In the genomic region with DNA sequence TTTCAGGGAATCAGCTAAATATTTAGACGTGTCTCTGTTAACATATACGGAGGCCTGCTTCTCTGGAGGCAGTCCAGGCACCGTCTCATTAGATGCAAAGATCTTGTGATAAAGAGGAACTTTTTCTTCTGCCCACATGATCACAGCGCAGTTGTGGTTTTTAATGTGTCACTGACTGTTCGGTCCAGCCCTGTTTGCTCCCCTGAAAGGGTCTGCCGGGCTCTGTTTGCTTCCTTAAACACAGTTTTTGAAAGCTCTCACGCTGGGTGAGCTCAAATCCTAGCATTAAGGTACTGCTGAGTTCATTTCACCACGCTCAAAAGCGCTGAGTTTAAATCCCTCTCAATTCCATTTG, we compare ENCODE assay signal across 8 mouse cellular contexts. TPM values are rescaled to one million over a fixed set of nuclear protein-coding genes. Genes with fewer than 3 reads are reported as not detected.
DNase-seq lines count a peak whose midpoint lies in the region; ATAC-seq lines count a peak whose summit lies in the region.

No protein-coding gene starts in this region.

- peak overlapping the region; percentile 3; the same call in 1 of the 2 replicates for H3K27ac ChIP-seq in kidney, embryonic 16.5 days (ENCODE audit: low read length)
- peak overlapping the region; percentile 28; the same call in 1 of the 2 replicates for H3K27ac ChIP-seq in embryonic facial prominence, embryonic 14.5 days (replicated peaks; ENCODE audit: low read depth, low read length)
- no peak overlapping the region for H3K27ac ChIP-seq in limb, embryonic 12.5 days

- no peak overlapping the region for H3K4me3 ChIP-seq in kidney, embryonic 16.5 days (ENCODE audit: low read length)
- H3K4me3 ChIP-seq in embryonic facial prominence, embryonic 14.5 days (ENCODE audit: low read depth, low read length), result no peak overlapping the region
- H3K4me3 ChIP-seq in limb, embryonic 12.5 days (replicated peaks), result no peak overlapping the region

- no peaks in the 10 kb centered on the region for H3K27me3 ChIP-seq in kidney, embryonic 16.5 days (ENCODE audit: insufficient read depth, low read length)
- H3K27me3 ChIP-seq in embryonic facial prominence, embryonic 14.5 days (replicated peaks; ENCODE audit: control insufficient read depth, insufficient read depth, low read length), result no peaks in the 10 kb centered on the region
- H3K27me3 ChIP-seq in limb, embryonic 12.5 days, result no peaks in the 10 kb centered on the region

- peaks cover 33% of the 10 kb centered on the region for H3K4me1 ChIP-seq in kidney, embryonic 16.5 days (ENCODE audit: insufficient read depth, low read length)
- peaks cover 15% of the 10 kb centered on the region for H3K4me1 ChIP-seq in embryonic facial prominence, embryonic 14.5 days (ENCODE audit: control insufficient read depth, insufficient read depth, low read length)
- H3K4me1 ChIP-seq in limb, embryonic 12.5 days (replicated peaks), result peaks cover 42% of the 10 kb centered on the region

- H3K36me3 ChIP-seq in kidney, embryonic 16.5 days (ENCODE audit: insufficient read depth, low read length), result no peaks in the 10 kb centered on the region
- H3K36me3 ChIP-seq in embryonic facial prominence, embryonic 14.5 days (ENCODE audit: control insufficient read depth, insufficient read depth, low read length), result no peaks in the 10 kb centered on the region
- H3K36me3 ChIP-seq in limb, embryonic 12.5 days, result no peaks in the 10 kb centered on the region

- DNase-seq in kidney, adult 11 months, result no peak
- peak; percentile 73 for DNase-seq in embryonic facial prominence, embryonic 14.5 days (ENCODE audit: low spot score)
- DNase-seq in naive thymus-derived CD4-positive, alpha-beta T cell, adult 2 months (ENCODE audit: low read depth), result peak; percentile 12
- no peak for DNase-seq in T-cell, adult 2 months (ENCODE audit: low spot score)
- DNase-seq in adrenal gland, adult 18-20 months (ENCODE audit: low spot score in 2 of 2), result no peak
- DNase-seq in gastrocnemius, adult 18-20 months (ENCODE audit: low spot score), result no peak

- 0 out of 2 replicates have a peak overlapping the region, but pooled peaks have one; percentile 24 for H3K9ac ChIP-seq in kidney, embryonic 16.5 days (replicated peaks; ENCODE audit: low read length)
- no peak overlapping the region for H3K9ac ChIP-seq in embryonic facial prominence, embryonic 14.5 days (ENCODE audit: low read depth, low read length)
- H3K9ac ChIP-seq in limb, embryonic 12.5 days (replicated peaks), result no peak overlapping the region

- no peaks in the 10 kb centered on the region for H3K9me3 ChIP-seq in kidney, embryonic 16.5 days (ENCODE audit: low read length)
- H3K9me3 ChIP-seq in embryonic facial prominence, embryonic 14.5 days (ENCODE audit: control insufficient read depth, low read length), result no peaks in the 10 kb centered on the region
- no peaks in the 10 kb centered on the region for H3K9me3 ChIP-seq in limb, embryonic 12.5 days

- H3K4me2 ChIP-seq in kidney, embryonic 16.5 days (replicated peaks; ENCODE audit: low read depth, low read length), result no peak overlapping the region
- peak overlapping the region; percentile 47 for H3K4me2 ChIP-seq in embryonic facial prominence, embryonic 14.5 days (ENCODE audit: low read depth, low read length)
- H3K4me2 ChIP-seq in limb, embryonic 12.5 days, result peak overlapping the region; percentile 31; the same call in 1 of the 2 replicates

- no peak for ATAC-seq in kidney, embryonic 16.5 days (ENCODE audit: low FRiP score, low TSS enrichment)
- ATAC-seq in embryonic facial prominence, embryonic 14.5 days (ENCODE audit: low read depth), result no peak
- ATAC-seq in limb, embryonic 12.5 days (ENCODE audit: insufficient number of reproducible peaks, insufficient read depth, low FRiP score, low TSS enrichment, low read depth), result no peak

- WGBS in kidney, embryonic 16.5 days, result 23% methylated on average over 9 of the region's 9 CpGs
- WGBS in embryonic facial prominence, embryonic 14.5 days, result 8% methylated on average over 9 of the region's 9 CpGs
- 13% methylated on average over 9 of the region's 9 CpGs for WGBS in limb, embryonic 12.5 days

RNA-seq across cellular contexts. Expression of gene Cdk15, which starts 59.3 kb away (rescaled TPM):
- 0.76 and 1.4 TPM in 2 replicates for polyA plus RNA-seq in kidney, embryonic 16.5 days (2015; fragmentation: Nextera tagmentation; extraction: Ambion mirVana)
- 1.3 and 1.4 TPM in 2 replicates for polyA plus RNA-seq in embryonic facial prominence, embryonic 14.5 days (2014; fragmentation: Nextera tagmentation; extraction: Ambion mirVana)
- 0.38 TPM in 1 of 2 replicates, not detected in the other for polyA plus RNA-seq in limb, embryonic 12.5 days (2016; fragmentation: Nextera tagmentation; extraction: Ambion mirVana)
- total RNA-seq in adrenal gland, adult 18-20 months (2021), result under 1 TPM in 1 of 2 experiments, not detected in 1; 0.33 TPM
- total RNA-seq in gastrocnemius, adult 18-20 months (2021), result under 1 TPM; 0.14 TPM

Comparison
In these comparisons a context has a peak if more than half of its experiments do, and no peak if none do; other contexts are left out.
1. DNase-seq: peak in embryonic facial prominence, embryonic 14.5 days (single experiment) and naive thymus-derived CD4-positive, alpha-beta T cell, adult 2 months (single experiment); none in kidney, adult 11 months (single experiment), T-cell, adult 2 months (single experiment), adrenal gland, adult 18-20 months (0 of 2) and gastrocnemius, adult 18-20 months (single experiment).